Mouse (Mus musculus): ENCODE results near the gene Oip5.

Gene Oip5

GRCm38 (mm10) chr2:119584282-119584681 is 34.0 kb downstream of the Oip5 start:
- no peak for DNase-seq

GRCm38 (mm10) chr2:119583439-119583838 is 34.8 kb downstream of the Oip5 start:
- DNase-seq = no peak

GRCm38 (mm10) chr2:119581571-119581970 is 36.7 kb downstream of the Oip5 start:
- no peak for DNase-seq

- no peak for DNase-seq
Observed at GRCm38 (mm10) chr2:119572471-119572870, 45.8 kb downstream of the Oip5 start.

- DNase-seq = no peak
Observed at GRCm38 (mm10) chr2:119566182-119566855, 52.0 kb downstream of the Oip5 start.

- DNase-seq = no peak
Observed at GRCm38 (mm10) chr2:119565284-119565683, 53.0 kb downstream of the Oip5 start.

GRCm38 (mm10) chr2:119561794-119562193 is 56.5 kb downstream of the Oip5 start:
- DNase-seq = no peak
